Mouse (Mus musculus) stomach, postnatal 0 days (tissue): ENCODE measurements around the gene Prm1.

Source experiments
- CTCF ChIP-seq: IDR thresholded peaks from 2 replicates; pipeline ENCODE4 v1.5.1; 2016; ENCODE audit warnings: antibody characterized with exemption, low read depth, mild to moderate bottlenecking, moderate library complexity
- EP300 ChIP-seq: optimal IDR thresholded peaks from 2 replicates; pipeline ENCODE3; 2016; ENCODE audit warnings: antibody characterized with exemption

GRCm38 (mm10) chr16:10783883-10784792 is 21.5 kb downstream of the Prm1 start:
- TF ChIP-seq EP300 (no peak), CTCF (peak; percentile 15; the same call in 1 of the 2 replicates)
